Mouse (Mus musculus) myocyte (in vitro differentiated cells): ENCODE results near the gene Elfn1. TPM values are rescaled to one million over a fixed set of nuclear protein-coding genes. Genes with fewer than 3 reads are reported as not detected.

Experiments used
- H3K27me3 ChIP-seq: one replicate; pipeline ENCODE4 v1.6.1; 2011; ENCODE audit not compliant: control insufficient read depth, insufficient read depth, insufficient read length
- H3K36me3 ChIP-seq: one replicate; pipeline ENCODE4 v1.6.1; 2011; ENCODE audit not compliant: control insufficient read depth, insufficient read depth
- H3K4me2 ChIP-seq: one replicate; pipeline ENCODE4 v1.6.1; 2011; ENCODE audit warnings: low read depth, control low read depth
- H3K4me3 ChIP-seq: one replicate; pipeline ENCODE4 v1.5.1; 2011; ENCODE audit warnings: mild to moderate bottlenecking, control low read depth, moderate library complexity
- H3K79me2 ChIP-seq: one replicate; pipeline ENCODE4 v1.6.1; 2011; ENCODE audit not compliant: control insufficient read depth, insufficient read depth
- H3ac ChIP-seq: one replicate; pipeline ENCODE4 v1.6.1; 2011; ENCODE audit not compliant: control insufficient read depth, insufficient read length
- CEBPB ChIP-seq: IDR thresholded peaks from 2 replicates; pipeline ENCODE4 v1.6.1; 2011; ENCODE audit warnings: mild to moderate bottlenecking, moderate library complexity; ENCODE audit not compliant: poor library complexity, insufficient read depth, severe bottlenecking
- E2F4 ChIP-seq: IDR thresholded peaks from one replicate; pipeline ENCODE4 v1.6.1; 2011; ENCODE audit warnings: mild to moderate bottlenecking, control low read depth, moderate library complexity; ENCODE audit not compliant: insufficient read depth
- MAX ChIP-seq: IDR thresholded peaks from one replicate; pipeline ENCODE4 v1.6.1; 2011; ENCODE audit warnings: low read depth, mild to moderate bottlenecking, control low read depth
- MYOD1 ChIP-seq, 3 experiments: IDR thresholded peaks; one replicate each; pipeline ENCODE4 v1.6.1; 2011; ENCODE audit warnings: control low read depth in 2 of 3, low read depth in 2 of 3, mild to moderate bottlenecking in 2 of 3, moderate library complexity in 1 of 3; ENCODE audit not compliant: insufficient read length in 2 of 3, control insufficient read depth in 1 of 3
- MYOG ChIP-seq, 3 experiments: IDR thresholded peaks; one replicate each; pipeline ENCODE4 v1.6.1; 2011; ENCODE audit warnings: control low read depth in 2 of 3, low read depth in 2 of 3, mild to moderate bottlenecking in 2 of 3; ENCODE audit not compliant: insufficient read length in 2 of 3, control insufficient read depth in 1 of 3, insufficient read depth in 1 of 3
- POLR2A ChIP-seq: IDR thresholded peaks from one replicate; pipeline ENCODE4 v1.6.1; 2011; ENCODE audit warnings: low read depth, mild to moderate bottlenecking, control low read depth, moderate library complexity; ENCODE audit not compliant: insufficient read length
- POLR2AphosphoS2 ChIP-seq: IDR thresholded peaks from one replicate; pipeline ENCODE4 v1.6.1; 2011; ENCODE audit warnings: low read depth, control low read depth; ENCODE audit not compliant: insufficient read length
- REST ChIP-seq: IDR thresholded peaks from one replicate; pipeline ENCODE4 v1.6.1; 2011; ENCODE audit warnings: mild to moderate bottlenecking, control low read depth, moderate library complexity; ENCODE audit not compliant: insufficient read depth, insufficient read length
- SRF ChIP-seq: IDR thresholded peaks from one replicate; pipeline ENCODE4 v1.6.1; 2011; ENCODE audit warnings: low read depth; ENCODE audit not compliant: control insufficient read depth, insufficient read length
- TCF12 ChIP-seq: IDR thresholded peaks from one replicate; pipeline ENCODE4 v1.6.1; 2011; ENCODE audit warnings: mild to moderate bottlenecking, control low read depth; ENCODE audit not compliant: poor library complexity, insufficient read depth, severe bottlenecking
- TCF3 ChIP-seq: IDR thresholded peaks from one replicate; pipeline ENCODE4 v1.6.1; 2011; ENCODE audit warnings: low read depth, control low read depth; ENCODE audit not compliant: insufficient read length
- USF1 ChIP-seq: IDR thresholded peaks from one replicate; pipeline ENCODE4 v1.6.1; 2011; ENCODE audit warnings: low read depth, mild to moderate bottlenecking, control low read depth, moderate library complexity
- polyA plus RNA-seq: library from polyadenylated mRNA; unstranded; fragments of >200 nt; fragmentation: generic; extraction: Trizol; gene quantifications from one replicate; pipeline ENCODE4 v1.2.1, GENCODE M21; 2012; ENCODE audit warnings: missing spikeins

The Elfn1 gene
- 0.10 TPM for polyA plus RNA-seq

GRCm38 (mm10) chr5:139907714-139908242 is at the start of gene Elfn1:
Gene Elfn1, plus strand, starts transcription at chr5:139907943.
- Histone ChIP-seq H3K27me3 (peaks cover 54% of the 10 kb centered on the region), H3K4me2 (peak within 1 kb of the TSS; percentile 65), H3K79me2 (no peaks in the 10 kb centered on the region), H3K36me3 (no peaks in the 10 kb centered on the region), H3ac (peak within 1 kb of the TSS; percentile 21), H3K4me3 (no peak within 1 kb of the TSS)
- no peak for TF ChIP-seq POLR2AphosphoS2
- TF ChIP-seq USF1: no peak
- TF ChIP-seq CEBPB: no peak
- TF ChIP-seq MAX: no peak
- TF ChIP-seq TCF12: no peak
- TF ChIP-seq E2F4: no peak
- TF ChIP-seq POLR2A: no peak
- no peak for TF ChIP-seq MYOD1 (IDR thresholded peaks at IDR 0.05; ENCODE audit: control insufficient read depth in 1 of 3, insufficient read length in 2 of 3, low read depth in 2 of 3)
- no peak for TF ChIP-seq REST
- no peak for TF ChIP-seq MYOG (IDR thresholded peaks at IDR 0.05; ENCODE audit: control insufficient read depth in 1 of 3, insufficient read depth in 1 of 3, insufficient read length in 2 of 3, low read depth in 2 of 3)
- no peak for TF ChIP-seq SRF

- Histone ChIP-seq H3K4me3 (no peak overlapping the region), H3K36me3 (no peaks in the 10 kb centered on the region), H3K27me3 (no peaks in the 10 kb centered on the region), H3ac (no peak overlapping the region), H3K79me2 (no peaks in the 10 kb centered on the region), H3K4me2 (no peak overlapping the region)
- TF ChIP-seq POLR2AphosphoS2 (no peak), CEBPB (no peak), TCF3 (no peak), POLR2A (no peak), REST (no peak), MAX (no peak)
Measured at GRCm38 (mm10) chr5:139860328-139861104, 47.2 kb upstream of the Elfn1 start.

- Histone ChIP-seq H3K36me3 (no peaks in the 10 kb centered on the region), H3K27me3 (peaks cover 4% of the 10 kb centered on the region), H3ac (no peak overlapping the region), H3K4me2 (no peak overlapping the region), H3K79me2 (no peaks in the 10 kb centered on the region), H3K4me3 (no peak overlapping the region)
- TF ChIP-seq E2F4: no peak
- TF ChIP-seq MYOG (IDR thresholded peaks at IDR 0.05; ENCODE audit: control insufficient read depth in 1 of 3, insufficient read depth in 1 of 3, insufficient read length in 2 of 3, low read depth in 2 of 3): no peak
- no peak for TF ChIP-seq USF1
- no peak for TF ChIP-seq POLR2A
- no peak for TF ChIP-seq MAX
- no peak for TF ChIP-seq TCF3
Measured at GRCm38 (mm10) chr5:139862759-139863158, 45.0 kb upstream of the Elfn1 start.

GRCm38 (mm10) chr5:139870886-139871285 is 36.9 kb upstream of the Elfn1 start:
- no peak overlapping the region for H3ac ChIP-seq
- no peak overlapping the region for H3K4me3 ChIP-seq
- no peaks in the 10 kb centered on the region for H3K36me3 ChIP-seq
- H3K27me3 ChIP-seq: peaks cover 7% of the 10 kb centered on the region
- no peak overlapping the region for H3K4me2 ChIP-seq
- H3K79me2 ChIP-seq: no peaks in the 10 kb centered on the region
- TF ChIP-seq USF1: no peak
- TF ChIP-seq REST: no peak
- no peak for TF ChIP-seq TCF12
- TF ChIP-seq MAX: no peak
- TF ChIP-seq MYOG (IDR thresholded peaks at IDR 0.05; ENCODE audit: control insufficient read depth in 1 of 3, insufficient read depth in 1 of 3, insufficient read length in 2 of 3, low read depth in 2 of 3): no peak
- no peak for TF ChIP-seq MYOD1 (IDR thresholded peaks at IDR 0.05; ENCODE audit: control insufficient read depth in 1 of 3, insufficient read length in 2 of 3, low read depth in 2 of 3)
- no peak for TF ChIP-seq CEBPB
- TF ChIP-seq SRF: no peak
- TF ChIP-seq POLR2AphosphoS2: no peak
- TF ChIP-seq TCF3: no peak
- TF ChIP-seq E2F4: no peak
- TF ChIP-seq POLR2A: no peak

- TF ChIP-seq MYOD1 (IDR thresholded peaks at IDR 0.05; ENCODE audit: control insufficient read depth in 1 of 3, insufficient read length in 2 of 3, low read depth in 2 of 3) (no peak), SRF (no peak), TCF12 (no peak), USF1 (no peak), E2F4 (no peak)
- Histone ChIP-seq H3K4me2 (no peak overlapping the region), H3K4me3 (no peak overlapping the region), H3ac (no peak overlapping the region), H3K27me3 (peaks cover 7% of the 10 kb centered on the region), H3K36me3 (no peaks in the 10 kb centered on the region), H3K79me2 (no peaks in the 10 kb centered on the region)
Measured at GRCm38 (mm10) chr5:139871526-139871925, 36.2 kb upstream of the Elfn1 start.
